ENCODE assay signal across 8 mouse cellular contexts in the genomic region with DNA sequence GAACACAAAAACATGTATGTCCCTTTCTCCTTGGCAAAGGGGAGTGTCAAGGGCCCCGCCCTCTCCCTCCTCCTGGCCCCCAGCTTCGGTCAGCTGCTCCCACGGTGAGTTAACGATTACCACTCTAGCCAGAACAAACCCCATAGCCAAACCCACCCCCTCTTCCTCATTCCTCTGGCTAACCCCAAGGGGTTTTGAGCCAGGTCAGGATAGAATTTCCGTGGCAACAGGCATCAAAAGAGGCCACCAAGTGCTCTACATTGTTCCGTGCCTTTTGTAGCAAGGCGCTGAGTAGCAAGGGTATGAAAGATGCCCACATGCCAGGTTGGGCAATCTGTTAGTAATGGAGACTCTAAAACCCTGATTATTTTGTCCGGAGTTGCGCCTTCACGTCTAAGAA. TPM values are rescaled to one million over a fixed set of nuclear protein-coding genes. Genes with fewer than 3 reads are reported as not detected.
DNase-seq lines count a peak whose midpoint lies in the region; ATAC-seq lines count a peak whose summit lies in the region.

No protein-coding gene starts in this region.

- H3K9me3 ChIP-seq in forebrain, embryonic 13.5 days (replicated peaks) = no peaks in the 10 kb centered on the region
- H3K9me3 ChIP-seq in hindbrain, embryonic 10.5 days = no peaks in the 10 kb centered on the region
- H3K9me3 ChIP-seq in limb, embryonic 11.5 days (ENCODE audit: control insufficient read depth, low read length) = no peaks in the 10 kb centered on the region
- no peaks in the 10 kb centered on the region for H3K9me3 ChIP-seq in midbrain, embryonic 13.5 days

- H3K36me3 ChIP-seq in forebrain, embryonic 13.5 days (ENCODE audit: poor library complexity, severe bottlenecking) = peaks cover 18% of the 10 kb centered on the region; the same call in 1 of the 2 replicates
- peaks cover 33% of the 10 kb centered on the region for H3K36me3 ChIP-seq in hindbrain, embryonic 10.5 days
- H3K36me3 ChIP-seq in limb, embryonic 11.5 days (ENCODE audit: control insufficient read depth, insufficient read depth, low read length) = peaks cover 3% of the 10 kb centered on the region; the same call in 1 of the 2 replicates
- H3K36me3 ChIP-seq in midbrain, embryonic 13.5 days = peaks cover 10% of the 10 kb centered on the region

- WGBS in forebrain, embryonic 13.5 days = 5% methylated on average over 10 of the region's 10 CpGs
- WGBS in hindbrain, embryonic 10.5 days = 8% methylated on average over 10 of the region's 10 CpGs
- WGBS in limb, embryonic 11.5 days = 15% methylated on average over 10 of the region's 10 CpGs
- 3% methylated on average over 10 of the region's 10 CpGs for WGBS in midbrain, embryonic 13.5 days

- H3K9ac ChIP-seq in forebrain, embryonic 13.5 days = peak overlapping the region; percentile 97
- peak overlapping the region; percentile 99 for H3K9ac ChIP-seq in limb, embryonic 11.5 days (ENCODE audit: low read length)
- peak overlapping the region; percentile 93 for H3K9ac ChIP-seq in midbrain, embryonic 13.5 days (replicated peaks)

- DNase-seq in urinary bladder, postnatal 14 days (ENCODE audit: low spot score) = peak; percentile 42
- DNase-seq in urinary bladder, adult 2 months (ENCODE audit: low spot score) = no peak
- DNase-seq in hindbrain, embryonic 10.5 days (ENCODE audit: low spot score) = peak; percentile 52
- peak; percentile 45 for DNase-seq in limb, embryonic 11.5 days (ENCODE audit: low spot score)
- no peak for DNase-seq in testis, postnatal 10 days (ENCODE audit: low spot score)
- no peak for DNase-seq in spleen, postnatal 14 days (ENCODE audit: low spot score in 2 of 2)

- peak overlapping the region; percentile 96 for H3K27ac ChIP-seq in forebrain, embryonic 13.5 days
- peak overlapping the region; percentile 98 for H3K27ac ChIP-seq in hindbrain, embryonic 10.5 days
- H3K27ac ChIP-seq in limb, embryonic 11.5 days (replicated peaks; ENCODE audit: low read depth, low read length) = peak overlapping the region; percentile 90
- H3K27ac ChIP-seq in midbrain, embryonic 13.5 days = peak overlapping the region; percentile 94

- peak overlapping the region; percentile 89 for H3K4me3 ChIP-seq in forebrain, embryonic 13.5 days
- peak overlapping the region; percentile 88 for H3K4me3 ChIP-seq in hindbrain, embryonic 10.5 days
- peak overlapping the region; percentile 97 for H3K4me3 ChIP-seq in limb, embryonic 11.5 days (ENCODE audit: low read depth, low read length)
- peak overlapping the region; percentile 80 for H3K4me3 ChIP-seq in midbrain, embryonic 13.5 days (replicated peaks)

- peaks cover 45% of the 10 kb centered on the region for H3K4me1 ChIP-seq in forebrain, embryonic 13.5 days
- H3K4me1 ChIP-seq in hindbrain, embryonic 10.5 days (replicated peaks) = peaks cover 66% of the 10 kb centered on the region
- peaks cover 8% of the 10 kb centered on the region; the same call in 1 of the 2 replicates for H3K4me1 ChIP-seq in limb, embryonic 11.5 days (ENCODE audit: control insufficient read depth, insufficient read depth, low read length)
- H3K4me1 ChIP-seq in midbrain, embryonic 13.5 days (replicated peaks) = peaks cover 46% of the 10 kb centered on the region

- ATAC-seq in forebrain, embryonic 13.5 days = 0 out of 2 replicates have a peak, but pooled peaks have one; percentile 1
- ATAC-seq in limb, embryonic 11.5 days (ENCODE audit: insufficient number of reproducible peaks, low FRiP score, low TSS enrichment, low read depth) = no peak
- 0 out of 2 replicates have a peak, but pooled peaks have one; percentile 1 for ATAC-seq in midbrain, embryonic 13.5 days

- H3K4me2 ChIP-seq in forebrain, embryonic 13.5 days = peak overlapping the region; percentile 86
- H3K4me2 ChIP-seq in limb, embryonic 11.5 days (ENCODE audit: low read depth, severe bottlenecking) = peak overlapping the region; percentile 90
- peak overlapping the region; percentile 87 for H3K4me2 ChIP-seq in midbrain, embryonic 13.5 days (replicated peaks)

- H3K27me3 ChIP-seq in forebrain, embryonic 13.5 days = no peaks in the 10 kb centered on the region
- H3K27me3 ChIP-seq in hindbrain, embryonic 10.5 days (ENCODE audit: insufficient read depth, poor library complexity, severe bottlenecking) = peaks cover 4% of the 10 kb centered on the region; the same call in 1 of the 2 replicates
- no peaks in the 10 kb centered on the region for H3K27me3 ChIP-seq in limb, embryonic 11.5 days (ENCODE audit: control insufficient read depth, insufficient read depth, low read length)
- H3K27me3 ChIP-seq in midbrain, embryonic 13.5 days = no peaks in the 10 kb centered on the region

RNA-seq across cellular contexts. Expression of a gene that starts 1.2 kb away (rescaled TPM):
- polyA plus RNA-seq in urinary bladder, adult 2 months (2012; rRNA removed) = 86.8 and 101 TPM in 2 replicates
- polyA plus RNA-seq in forebrain, embryonic 13.5 days (2015; fragmentation: Nextera tagmentation; extraction: Ambion mirVana) = 351 and 386 TPM in 2 replicates
- polyA plus RNA-seq in hindbrain, embryonic 10.5 days (2016; fragmentation: Nextera tagmentation; extraction: Ambion mirVana) = 429 and 446 TPM in 2 replicates
- 540 and 555 TPM in 2 replicates for polyA plus RNA-seq in limb, embryonic 11.5 days (2014; fragmentation: Nextera tagmentation; extraction: Ambion mirVana)
- 291 and 296 TPM in 2 replicates for polyA plus RNA-seq in midbrain, embryonic 13.5 days (2015; fragmentation: Nextera tagmentation; extraction: Ambion mirVana)

Comparison
In these comparisons a context has a peak if more than half of its experiments do, and no peak if none do; other contexts are left out.
1. DNase-seq: peak in urinary bladder, postnatal 14 days (single experiment), hindbrain, embryonic 10.5 days (single experiment) and limb, embryonic 11.5 days (single experiment); none in urinary bladder, adult 2 months (single experiment), testis, postnatal 10 days (single experiment) and spleen, postnatal 14 days (0 of 2).
2. Peak in every context shown above with its lines, with median percentiles within 50 percentile points of each other: H3K27ac ChIP-seq, H3K4me2 ChIP-seq, H3K4me3 ChIP-seq and H3K9ac ChIP-seq.